Mouse (Mus musculus) ES-Bruce4 (cell line): ENCODE measurements around the gene Foxk1.

ENCODE experiments used
- CTCF ChIP-seq: IDR thresholded peaks from one replicate; pipeline ENCODE4 v1.8.1; 2011; ENCODE audit warnings: low read depth, low read length
- EP300 ChIP-seq: IDR thresholded peaks from 2 replicates; pipeline ENCODE4 v1.6.1; 2011; ENCODE audit warnings: low read depth, low read length; ENCODE audit not compliant: insufficient read depth
- POLR2A ChIP-seq: IDR thresholded peaks from one replicate; pipeline ENCODE4 v1.8.1; 2011; ENCODE audit warnings: low read length; ENCODE audit not compliant: insufficient read depth

DNA sequence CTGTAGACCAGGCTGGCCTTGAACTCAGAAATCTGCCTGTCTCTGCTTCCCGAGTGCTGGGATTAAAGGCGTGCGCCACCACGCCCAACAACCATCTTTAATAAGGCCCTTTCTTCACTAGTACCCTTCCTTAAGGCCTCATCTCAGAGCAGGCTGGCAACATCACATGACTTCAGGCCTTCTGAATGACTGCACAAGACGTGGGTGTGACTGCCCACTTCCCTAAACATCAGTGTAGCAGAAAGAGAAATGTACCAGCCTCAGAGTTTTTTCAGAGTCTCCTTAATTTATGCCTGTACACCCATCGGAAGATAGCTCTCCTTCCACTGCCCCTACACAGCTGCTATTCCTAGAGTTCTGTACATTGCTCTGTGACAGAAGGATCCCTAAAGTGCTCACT is 25.2 kb upstream of the Foxk1 start:
- TF ChIP-seq CTCF = no peak
- TF ChIP-seq POLR2A = no peak
- no peak for TF ChIP-seq EP300
